Mouse (Mus musculus): Measurements from ENCODE around the gene Nipsnap1. TPM values are rescaled to one million over a fixed set of nuclear protein-coding genes. Genes with fewer than 3 reads are reported as not detected.

Gene Nipsnap1
- polyA plus RNA-seq, 1 experiment: 15.1 TPM

DNA sequence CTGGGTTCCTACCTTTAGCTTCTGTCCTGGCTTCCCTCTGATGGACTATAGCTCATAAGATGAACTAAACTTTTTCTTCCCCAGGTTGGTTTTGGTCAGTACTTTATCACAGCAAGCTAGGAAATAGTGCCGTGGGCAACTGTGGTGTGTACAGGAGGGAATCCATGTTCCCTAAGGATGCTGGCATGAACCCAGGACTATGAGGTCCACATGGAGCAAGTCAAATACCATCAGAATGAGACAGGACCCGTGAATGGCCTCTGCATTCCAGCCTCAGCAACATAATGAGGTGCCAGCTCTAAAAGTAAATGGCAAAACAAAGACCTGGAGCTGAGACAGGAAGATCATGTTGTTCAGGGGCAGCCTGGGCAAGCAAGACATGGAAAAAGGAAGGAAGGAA is 15.3 kb upstream of the Nipsnap1 start:
- no peak overlapping the region for H3ac ChIP-seq (ENCODE audit: control insufficient read depth, insufficient read length, low read depth)
- no peaks in the 10 kb centered on the region for H3K79me3 ChIP-seq (ENCODE audit: low read depth)
- H3K27me3 ChIP-seq (ENCODE audit: control insufficient read depth, insufficient read depth, insufficient read length): no peaks in the 10 kb centered on the region
- TF ChIP-seq MAX (IDR thresholded peaks at IDR 0.05) (no peak), CTCF (IDR thresholded peaks at IDR 0.05; ENCODE audit: control insufficient read depth, insufficient read depth, insufficient read length) (no peak), MYOD1 (IDR thresholded peaks at IDR 0.05; ENCODE audit: control insufficient read depth, insufficient read length, low read depth) (no peak), MYOG (IDR thresholded peaks at IDR 0.05; ENCODE audit: control insufficient read depth, extremely low read depth, insufficient read length) (no peak), FOSL1 (IDR thresholded peaks at IDR 0.05; ENCODE audit: insufficient read depth, low read length, poor library complexity, severe bottlenecking) (no peak), CEBPB (IDR thresholded peaks at IDR 0.05; ENCODE audit: low read depth) (no peak), USF1 (IDR thresholded peaks at IDR 0.05; ENCODE audit: low read depth) (no peak)
- no peak overlapping the region for H3K4me3 ChIP-seq (ENCODE audit: insufficient read depth, poor library complexity, severe bottlenecking)
- no peaks in the 10 kb centered on the region for H3K79me2 ChIP-seq (ENCODE audit: control insufficient read depth, insufficient read depth)
- H3K36me3 ChIP-seq (ENCODE audit: control insufficient read depth, insufficient read depth): no peaks in the 10 kb centered on the region

DNA sequence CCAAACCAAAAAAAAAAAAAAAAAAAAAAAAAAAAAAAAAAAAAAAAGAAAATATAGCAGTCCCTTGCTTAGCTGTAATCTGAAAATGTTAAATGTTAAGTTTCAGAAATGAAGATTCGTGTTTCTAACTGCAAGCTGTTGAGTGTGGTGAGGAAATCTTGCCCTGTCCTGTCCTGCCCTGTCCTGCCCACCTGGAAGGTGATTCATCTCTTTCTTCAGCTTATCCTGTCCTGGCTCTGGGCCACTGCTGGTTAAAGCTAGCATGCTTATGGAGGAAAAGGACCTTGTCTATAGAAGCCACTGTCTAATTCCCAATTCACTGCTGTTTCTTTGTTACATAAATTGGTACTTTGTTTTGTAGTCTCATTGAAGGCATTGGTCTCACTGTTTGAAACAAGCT is 12.8 kb upstream of the Nipsnap1 start:
- Histone ChIP-seq H3K27me3 (ENCODE audit: control insufficient read depth, insufficient read depth, insufficient read length) (no peaks in the 10 kb centered on the region), H3K79me3 (ENCODE audit: low read depth) (no peaks in the 10 kb centered on the region), H3ac (ENCODE audit: control insufficient read depth, insufficient read length, low read depth) (no peak overlapping the region), H3K79me2 (ENCODE audit: control insufficient read depth, insufficient read depth) (no peaks in the 10 kb centered on the region), H3K4me3 (ENCODE audit: insufficient read depth, poor library complexity, severe bottlenecking) (no peak overlapping the region), H3K36me3 (ENCODE audit: control insufficient read depth, insufficient read depth) (no peaks in the 10 kb centered on the region)
- TF ChIP-seq USF1 (IDR thresholded peaks at IDR 0.05; ENCODE audit: low read depth) (no peak), MAX (IDR thresholded peaks at IDR 0.05) (no peak), FOSL1 (IDR thresholded peaks at IDR 0.05; ENCODE audit: insufficient read depth, low read length, poor library complexity, severe bottlenecking) (no peak), MYOD1 (IDR thresholded peaks at IDR 0.05; ENCODE audit: control insufficient read depth, insufficient read length, low read depth) (no peak), MYOG (IDR thresholded peaks at IDR 0.05; ENCODE audit: control insufficient read depth, extremely low read depth, insufficient read length) (no peak), CTCF (IDR thresholded peaks at IDR 0.05; ENCODE audit: control insufficient read depth, insufficient read depth, insufficient read length) (no peak), CEBPB (IDR thresholded peaks at IDR 0.05; ENCODE audit: low read depth) (no peak)

DNA sequence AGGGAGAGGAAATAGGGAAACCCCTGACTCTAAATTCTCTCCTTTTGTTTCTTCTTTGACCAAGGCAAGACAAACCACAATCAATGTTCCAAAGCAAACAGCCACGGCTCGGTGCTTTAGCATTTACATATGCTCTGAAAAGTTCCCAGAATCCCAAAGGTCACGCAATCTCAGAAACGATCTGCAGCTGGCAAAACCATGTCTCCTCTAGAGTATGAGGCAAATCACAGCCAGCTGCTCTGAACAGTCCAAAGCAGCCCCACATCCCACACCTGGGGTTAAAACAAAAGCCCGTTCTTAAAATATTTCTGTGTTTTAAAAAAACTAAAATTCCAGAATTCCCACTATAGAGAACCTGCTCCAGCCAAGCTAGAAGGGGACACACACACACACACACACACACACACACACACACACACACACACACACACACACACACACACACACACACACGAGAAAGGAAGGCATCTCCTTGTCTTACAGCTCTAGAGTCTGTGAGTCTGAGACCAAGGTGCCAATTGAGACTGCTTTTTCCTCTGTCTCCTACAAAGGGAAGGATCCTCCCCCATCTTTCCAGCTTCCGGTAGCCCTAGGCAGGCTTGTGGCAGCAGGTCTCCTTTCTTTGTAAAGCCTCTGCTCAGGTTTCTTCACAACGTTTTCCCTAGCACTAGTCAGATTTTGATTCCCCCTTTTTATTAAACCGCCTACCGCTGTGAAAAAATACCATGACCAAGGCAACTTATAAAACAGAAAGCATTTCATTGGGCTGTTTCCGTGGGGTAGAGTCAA is 11.7 kb upstream of the Nipsnap1 start:
- no peak overlapping the region for H3K4me3 ChIP-seq (ENCODE audit: insufficient read depth, poor library complexity, severe bottlenecking)
- H3K79me2 ChIP-seq (ENCODE audit: control insufficient read depth, insufficient read depth): no peaks in the 10 kb centered on the region
- TF ChIP-seq MYOG (IDR thresholded peaks at IDR 0.05; ENCODE audit: control insufficient read depth, extremely low read depth, insufficient read length) (no peak), USF1 (IDR thresholded peaks at IDR 0.05; ENCODE audit: low read depth) (no peak), CEBPB (IDR thresholded peaks at IDR 0.05; ENCODE audit: low read depth) (no peak), CTCF (IDR thresholded peaks at IDR 0.05; ENCODE audit: control insufficient read depth, insufficient read depth, insufficient read length) (no peak), MAX (IDR thresholded peaks at IDR 0.05) (no peak), MYOD1 (IDR thresholded peaks at IDR 0.05; ENCODE audit: control insufficient read depth, insufficient read length, low read depth) (no peak), FOSL1 (IDR thresholded peaks at IDR 0.05; ENCODE audit: insufficient read depth, low read length, poor library complexity, severe bottlenecking) (no peak)
- H3ac ChIP-seq (ENCODE audit: control insufficient read depth, insufficient read length, low read depth): no peak overlapping the region
- no peaks in the 10 kb centered on the region for H3K36me3 ChIP-seq (ENCODE audit: control insufficient read depth, insufficient read depth)
- no peaks in the 10 kb centered on the region for H3K79me3 ChIP-seq (ENCODE audit: low read depth)
- no peaks in the 10 kb centered on the region for H3K27me3 ChIP-seq (ENCODE audit: control insufficient read depth, insufficient read depth, insufficient read length)

GRCm38 (mm10) chr11:4862730-4863129 is 11.0 kb upstream of the Nipsnap1 start:
- H3K79me3 ChIP-seq (ENCODE audit: low read depth): no peaks in the 10 kb centered on the region
- H3K4me3 ChIP-seq (ENCODE audit: insufficient read depth, poor library complexity, severe bottlenecking): no peak overlapping the region
- no peaks in the 10 kb centered on the region for H3K36me3 ChIP-seq (ENCODE audit: control insufficient read depth, insufficient read depth)
- H3K27me3 ChIP-seq (ENCODE audit: control insufficient read depth, insufficient read depth, insufficient read length): peaks cover under 1% of the 10 kb centered on the region
- TF ChIP-seq USF1 (IDR thresholded peaks at IDR 0.05; ENCODE audit: low read depth): no peak
- TF ChIP-seq CEBPB (IDR thresholded peaks at IDR 0.05; ENCODE audit: low read depth): no peak
- no peak for TF ChIP-seq CTCF (IDR thresholded peaks at IDR 0.05; ENCODE audit: control insufficient read depth, insufficient read depth, insufficient read length)
- TF ChIP-seq MAX (IDR thresholded peaks at IDR 0.05): no peak
- TF ChIP-seq MYOD1 (IDR thresholded peaks at IDR 0.05; ENCODE audit: control insufficient read depth, insufficient read length, low read depth): no peak
- no peak for TF ChIP-seq FOSL1 (IDR thresholded peaks at IDR 0.05; ENCODE audit: insufficient read depth, low read length, poor library complexity, severe bottlenecking)
- TF ChIP-seq MYOG (IDR thresholded peaks at IDR 0.05; ENCODE audit: control insufficient read depth, extremely low read depth, insufficient read length): no peak
- no peak overlapping the region for H3ac ChIP-seq (ENCODE audit: control insufficient read depth, insufficient read length, low read depth)
- no peaks in the 10 kb centered on the region for H3K79me2 ChIP-seq (ENCODE audit: control insufficient read depth, insufficient read depth)

- Histone ChIP-seq H3ac (ENCODE audit: control insufficient read depth, insufficient read length, low read depth) (no peak overlapping the region), H3K79me2 (ENCODE audit: control insufficient read depth, insufficient read depth) (no peaks in the 10 kb centered on the region), H3K36me3 (ENCODE audit: control insufficient read depth, insufficient read depth) (no peaks in the 10 kb centered on the region), H3K4me3 (ENCODE audit: insufficient read depth, poor library complexity, severe bottlenecking) (no peak overlapping the region), H3K79me3 (ENCODE audit: low read depth) (no peaks in the 10 kb centered on the region), H3K27me3 (ENCODE audit: control insufficient read depth, insufficient read depth, insufficient read length) (peaks cover 4% of the 10 kb centered on the region)
- TF ChIP-seq CTCF (IDR thresholded peaks at IDR 0.05; ENCODE audit: control insufficient read depth, insufficient read depth, insufficient read length): peak; percentile 39
- no peak for TF ChIP-seq MYOD1 (IDR thresholded peaks at IDR 0.05; ENCODE audit: control insufficient read depth, insufficient read length, low read depth)
- no peak for TF ChIP-seq MAX (IDR thresholded peaks at IDR 0.05)
- no peak for TF ChIP-seq CEBPB (IDR thresholded peaks at IDR 0.05; ENCODE audit: low read depth)
- no peak for TF ChIP-seq USF1 (IDR thresholded peaks at IDR 0.05; ENCODE audit: low read depth)
- TF ChIP-seq MYOG (IDR thresholded peaks at IDR 0.05; ENCODE audit: control insufficient read depth, extremely low read depth, insufficient read length): no peak
Observed at GRCm38 (mm10) chr11:4865645-4866251, 8.0 kb upstream of the Nipsnap1 start.

Measured in C2C12 (cell line).